Mouse (Mus musculus): ENCODE data around the gene Clec11a.

DNA sequence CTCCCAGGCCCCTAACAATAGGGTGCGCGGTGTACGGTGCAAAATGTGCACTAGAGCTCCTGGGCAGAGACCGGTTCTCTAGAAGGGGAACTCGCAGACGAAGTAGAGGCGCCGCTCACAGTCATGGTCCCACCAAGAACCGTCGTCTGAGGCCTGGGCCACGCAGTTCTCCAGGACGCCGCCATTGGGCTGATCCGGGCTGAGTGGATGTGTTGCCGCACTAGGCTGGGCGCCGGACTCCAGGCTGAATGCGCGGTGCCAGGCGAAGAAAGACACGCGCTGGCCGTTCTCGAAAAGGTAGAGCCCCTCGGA, 2.3 kb downstream of the Clec11a start:
- TF ChIP-seq CTCF (IDR thresholded peaks at IDR 0.05; ENCODE audit: borderline replicate concordance, insufficient read depth, low read depth, low read length) (no peak), POLR2A (IDR thresholded peaks at IDR 0.05; ENCODE audit: borderline replicate concordance, insufficient read depth, low read length) (no peak)
